Mouse (Mus musculus): Measurements from ENCODE around the gene Ahnak. TPM values are rescaled to one million over a fixed set of nuclear protein-coding genes. Genes with fewer than 3 reads are reported as not detected.

Ahnak gene
- polyA plus RNA-seq (2015; fragmentation: Nextera tagmentation; extraction: Ambion mirVana) = 2.2 and 3.4 TPM in 2 replicates

DNA sequence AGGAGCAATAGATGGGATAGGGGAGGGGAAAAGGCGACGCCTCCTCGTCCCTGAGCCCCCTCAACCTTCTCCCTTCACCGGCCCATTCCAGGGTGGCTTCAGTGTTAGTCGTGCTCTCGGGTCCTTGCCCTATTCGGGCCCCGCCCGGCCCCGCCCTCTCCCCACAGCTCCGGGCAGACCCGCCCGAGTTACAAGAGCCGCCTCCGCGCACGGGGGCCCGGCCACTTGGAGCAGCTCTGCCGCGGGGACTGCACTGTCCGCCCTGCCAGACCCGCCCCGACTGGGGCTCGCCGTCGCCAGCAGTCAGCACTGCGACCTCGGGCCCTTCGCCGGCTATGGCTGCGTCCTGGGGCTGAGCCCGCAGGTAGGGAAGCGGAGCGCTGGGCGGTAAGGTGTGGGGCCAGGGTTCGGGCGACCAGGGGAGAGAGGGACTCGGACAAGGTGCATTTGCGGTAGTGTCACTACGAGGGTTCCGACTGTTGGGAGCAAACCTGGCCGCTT is at the start of gene Ahnak:
Gene Ahnak, plus strand, starts transcription at position 219 of the 501 bp plus-strand sequence.
- Histone ChIP-seq H3K4me1 (replicated peaks; ENCODE audit: control insufficient read depth, insufficient read depth, low read length) (peaks cover 32% of the 10 kb centered on the region), H3K4me3 (replicated peaks; ENCODE audit: low read length) (peak within 1 kb of the TSS; percentile 44), H3K4me2 (ENCODE audit: low read length) (peak within 1 kb of the TSS; percentile 78), H3K36me3 (ENCODE audit: control insufficient read depth, insufficient read depth) (no peaks in the 10 kb centered on the region), H3K27me3 (replicated peaks; ENCODE audit: control insufficient read depth, insufficient read depth, low read length) (peaks cover 14% of the 10 kb centered on the region), H3K27ac (ENCODE audit: low read length) (no peak within 1 kb of the TSS), H3K9me3 (ENCODE audit: control insufficient read depth, low read length) (no peaks in the 10 kb centered on the region), H3K9ac (replicated peaks; ENCODE audit: low read depth, low read length) (peak within 1 kb of the TSS; percentile 45)
- 0% methylated on average over 37 of the region's 42 CpGs for WGBS
- peak; percentile 24; the same call in 1 of the 2 replicates for ATAC-seq

DNA sequence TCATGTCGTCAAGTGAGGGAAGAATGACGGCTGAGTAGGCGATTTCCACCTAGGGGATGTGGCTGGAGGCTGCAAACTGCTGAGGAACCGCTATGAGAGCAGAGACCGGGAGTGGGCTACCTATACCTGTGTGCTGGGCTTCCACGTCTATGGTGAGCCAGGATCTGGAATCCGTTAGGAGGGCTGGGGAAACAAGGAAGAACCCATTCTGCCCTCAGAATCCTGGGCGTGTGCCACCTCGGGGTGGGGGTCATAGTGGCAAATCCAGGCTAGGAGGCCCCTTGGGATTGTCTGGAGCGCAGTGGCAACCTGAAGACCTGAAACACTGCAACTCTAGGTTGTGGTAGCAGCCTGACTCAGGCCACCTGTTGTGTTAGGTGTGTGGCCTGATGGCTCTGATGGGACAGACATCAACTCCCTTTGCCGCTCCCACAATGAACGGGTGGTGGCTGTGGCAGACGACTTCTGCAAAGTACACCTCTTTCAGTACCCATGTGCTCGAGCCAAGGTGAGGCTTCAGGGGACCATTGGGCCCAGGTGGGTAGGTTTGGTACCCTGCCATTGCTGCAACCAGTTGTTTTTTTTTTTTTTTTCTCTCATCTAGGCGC is 48.5 kb upstream of the Ahnak start:
- no peak overlapping the region for H3K4me2 ChIP-seq (ENCODE audit: low read length)
- H3K9me3 ChIP-seq (ENCODE audit: control insufficient read depth, low read length) = no peaks in the 10 kb centered on the region
- H3K27me3 ChIP-seq (replicated peaks; ENCODE audit: control insufficient read depth, insufficient read depth, low read length) = no peaks in the 10 kb centered on the region
- peaks cover 2% of the 10 kb centered on the region; the same call in 1 of the 2 replicates for H3K36me3 ChIP-seq (ENCODE audit: control insufficient read depth, insufficient read depth)
- H3K4me3 ChIP-seq (replicated peaks; ENCODE audit: low read length) = no peak overlapping the region
- H3K27ac ChIP-seq (ENCODE audit: low read length) = no peak overlapping the region; the same call in 1 of the 2 replicates
- ATAC-seq = no peak
- no peak overlapping the region; the same call in 1 of the 2 replicates for H3K9ac ChIP-seq (replicated peaks; ENCODE audit: low read depth, low read length)
- H3K4me1 ChIP-seq (replicated peaks; ENCODE audit: control insufficient read depth, insufficient read depth, low read length) = peaks cover 30% of the 10 kb centered on the region
- 81% methylated on average over 15 of the region's 15 CpGs for WGBS

DNA sequence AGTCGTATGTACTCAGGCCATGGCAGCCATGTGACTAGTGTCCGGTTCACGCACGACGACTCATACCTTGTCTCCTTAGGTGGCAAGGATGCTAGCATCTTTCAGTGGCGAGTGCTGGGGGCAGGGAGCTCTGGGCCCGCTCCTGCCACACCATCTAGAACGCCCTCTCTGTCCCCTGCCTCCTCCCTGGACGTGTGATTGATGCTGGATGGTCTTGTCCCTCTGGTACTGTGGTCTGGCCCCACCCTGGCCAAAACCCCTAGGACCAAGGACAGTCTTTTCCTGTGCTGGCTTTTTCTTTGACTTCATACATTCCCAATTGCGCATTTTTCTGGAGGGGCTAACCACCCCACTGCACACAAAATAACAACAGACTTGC is 48.0 kb upstream of the Ahnak start:
- ATAC-seq = peak; percentile 10; the same call in 1 of the 2 replicates
- Histone ChIP-seq H3K4me1 (replicated peaks; ENCODE audit: control insufficient read depth, insufficient read depth, low read length) (peaks cover 30% of the 10 kb centered on the region), H3K9ac (replicated peaks; ENCODE audit: low read depth, low read length) (peak overlapping the region; percentile 99), H3K4me2 (ENCODE audit: low read length) (peak overlapping the region; percentile 80), H3K27ac (ENCODE audit: low read length) (peak overlapping the region; percentile 96), H3K4me3 (replicated peaks; ENCODE audit: low read length) (peak overlapping the region; percentile 99), H3K9me3 (ENCODE audit: control insufficient read depth, low read length) (no peaks in the 10 kb centered on the region), H3K36me3 (ENCODE audit: control insufficient read depth, insufficient read depth) (peaks cover 3% of the 10 kb centered on the region; the same call in 1 of the 2 replicates), H3K27me3 (replicated peaks; ENCODE audit: control insufficient read depth, insufficient read depth, low read length) (no peaks in the 10 kb centered on the region)
- WGBS = 19% methylated on average over 10 of the region's 10 CpGs

DNA sequence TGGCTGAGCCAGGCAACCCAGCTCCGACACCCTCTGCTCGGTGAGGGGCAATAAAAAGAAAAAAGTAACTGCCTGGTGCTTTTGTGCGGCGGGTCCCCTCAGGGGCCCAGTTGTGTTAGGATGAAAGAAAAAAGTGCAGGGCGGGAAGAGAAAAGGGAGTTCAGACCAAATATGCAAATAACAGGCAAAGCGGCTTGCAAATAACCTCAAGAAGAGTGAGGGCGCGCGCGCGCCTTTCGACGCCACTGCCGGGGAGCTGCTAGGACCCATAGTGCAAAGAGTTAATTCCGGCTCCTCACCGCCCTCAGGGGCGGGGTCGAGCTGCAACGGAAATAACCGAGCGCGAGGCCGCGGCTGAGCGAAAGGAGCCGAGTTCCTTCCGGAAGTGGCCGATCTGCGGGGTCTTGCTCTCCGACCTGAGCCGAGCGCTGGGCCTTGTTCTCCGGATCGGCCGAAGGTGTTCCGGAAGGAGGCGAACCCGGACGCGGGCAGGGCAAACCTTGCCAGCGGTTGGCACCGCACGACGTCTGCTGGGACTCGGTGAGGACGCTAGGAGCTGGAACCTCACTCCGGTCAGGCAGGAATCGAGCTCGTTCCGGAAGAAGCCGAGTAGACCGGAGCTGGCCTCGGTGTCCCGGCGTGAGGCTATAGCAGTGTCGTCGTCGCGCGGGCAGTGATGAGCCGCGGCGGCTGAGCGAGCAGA is 47.4 kb upstream of the Ahnak start, which contains the start of gene Mta2:
Gene Mta2, plus strand, starts transcription at position 361 of the 703 bp plus-strand sequence.
- Histone ChIP-seq H3K9me3 (ENCODE audit: control insufficient read depth, low read length) (no peaks in the 10 kb centered on the region), H3K4me1 (replicated peaks; ENCODE audit: control insufficient read depth, insufficient read depth, low read length) (peaks cover 30% of the 10 kb centered on the region), H3K4me3 (replicated peaks; ENCODE audit: low read length) (peak within 1 kb of the TSS; percentile 99), H3K27ac (ENCODE audit: low read length) (peak within 1 kb of the TSS; percentile 96), H3K4me2 (ENCODE audit: low read length) (peak within 1 kb of the TSS; percentile 80), H3K9ac (replicated peaks; ENCODE audit: low read depth, low read length) (peak within 1 kb of the TSS; percentile 99), H3K36me3 (ENCODE audit: control insufficient read depth, insufficient read depth) (peaks cover 5% of the 10 kb centered on the region), H3K27me3 (replicated peaks; ENCODE audit: control insufficient read depth, insufficient read depth, low read length) (no peaks in the 10 kb centered on the region)
- peak; percentile 96 for ATAC-seq
- under 1% methylated on average over 64 of the region's 64 CpGs for WGBS

DNA sequence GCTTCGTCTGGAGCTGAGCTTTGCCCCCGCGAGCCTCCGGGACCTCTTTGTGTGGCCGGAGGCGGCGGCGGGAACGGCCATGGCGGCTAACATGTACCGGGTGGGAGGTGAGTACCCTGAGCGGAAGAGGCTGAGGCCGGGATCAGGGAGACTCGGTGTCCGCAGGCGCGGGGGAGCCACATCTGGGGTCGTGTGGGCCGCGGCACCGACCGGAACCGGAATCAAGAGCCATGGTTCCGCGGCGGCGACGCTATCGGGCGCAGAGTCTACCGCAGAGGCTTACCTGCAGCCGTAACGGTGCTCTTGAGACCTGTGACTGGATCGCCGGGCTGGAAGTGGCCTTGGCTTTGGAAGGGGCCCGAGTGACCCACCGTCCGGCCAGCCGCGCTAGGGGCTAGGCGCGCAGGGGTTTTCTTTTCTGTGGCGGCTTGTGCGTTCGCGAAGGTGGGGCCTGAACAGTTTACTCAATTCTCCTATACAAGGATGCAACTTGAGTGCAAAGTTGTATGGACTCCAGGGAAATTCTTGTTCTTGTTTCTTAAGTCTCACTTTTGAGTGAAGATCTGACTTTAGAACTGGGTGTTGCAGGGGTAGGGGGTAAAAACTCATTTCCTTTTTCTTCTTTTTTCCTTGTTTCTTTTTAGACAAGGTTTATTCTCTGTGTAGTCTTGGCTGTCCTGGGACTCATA is 46.7 kb upstream of the Ahnak start:
- Histone ChIP-seq H3K27me3 (replicated peaks; ENCODE audit: control insufficient read depth, insufficient read depth, low read length) (no peaks in the 10 kb centered on the region), H3K4me1 (replicated peaks; ENCODE audit: control insufficient read depth, insufficient read depth, low read length) (peaks cover 30% of the 10 kb centered on the region), H3K27ac (ENCODE audit: low read length) (peak overlapping the region; percentile 96), H3K4me2 (ENCODE audit: low read length) (peak overlapping the region; percentile 80), H3K9ac (replicated peaks; ENCODE audit: low read depth, low read length) (peak overlapping the region; percentile 99), H3K36me3 (ENCODE audit: control insufficient read depth, insufficient read depth) (peaks cover 12% of the 10 kb centered on the region), H3K4me3 (replicated peaks; ENCODE audit: low read length) (peak overlapping the region; percentile 99), H3K9me3 (ENCODE audit: control insufficient read depth, low read length) (no peaks in the 10 kb centered on the region)
- WGBS = under 1% methylated on average over 46 of the region's 46 CpGs
- ATAC-seq = peak; percentile 37

DNA sequence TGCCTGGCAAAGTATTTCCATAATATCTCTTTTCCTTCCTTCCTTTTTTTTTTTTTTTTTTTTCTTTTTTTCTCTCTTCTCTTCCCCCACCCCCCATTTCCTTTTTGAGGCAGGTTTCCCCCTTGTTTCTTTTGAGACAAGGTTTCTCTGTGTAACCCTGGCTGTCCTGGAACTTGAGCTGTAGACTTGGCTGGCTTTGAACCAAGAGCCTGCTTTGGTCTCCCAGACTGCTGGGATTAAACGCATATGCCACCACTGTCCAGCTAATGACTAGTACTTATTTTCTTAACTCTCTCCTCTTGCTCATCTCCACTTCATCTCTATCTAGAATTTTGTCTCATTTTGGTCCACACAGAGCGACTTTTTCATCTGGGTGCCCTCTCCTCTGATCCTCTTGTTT is 46.0 kb upstream of the Ahnak start:
- no peak for ATAC-seq
- no peak overlapping the region for H3K27ac ChIP-seq (ENCODE audit: low read length)
- 66% methylated on average over 2 of the region's 2 CpGs for WGBS
- H3K36me3 ChIP-seq (ENCODE audit: control insufficient read depth, insufficient read depth) = peaks cover 18% of the 10 kb centered on the region
- peak overlapping the region; percentile 80 for H3K4me2 ChIP-seq (ENCODE audit: low read length)
- peaks cover 30% of the 10 kb centered on the region for H3K4me1 ChIP-seq (replicated peaks; ENCODE audit: control insufficient read depth, insufficient read depth, low read length)
- no peaks in the 10 kb centered on the region for H3K9me3 ChIP-seq (ENCODE audit: control insufficient read depth, low read length)
- no peaks in the 10 kb centered on the region for H3K27me3 ChIP-seq (replicated peaks; ENCODE audit: control insufficient read depth, insufficient read depth, low read length)
- peak overlapping the region; percentile 99 for H3K4me3 ChIP-seq (replicated peaks; ENCODE audit: low read length)
- peak overlapping the region; percentile 99 for H3K9ac ChIP-seq (replicated peaks; ENCODE audit: low read depth, low read length)

DNA sequence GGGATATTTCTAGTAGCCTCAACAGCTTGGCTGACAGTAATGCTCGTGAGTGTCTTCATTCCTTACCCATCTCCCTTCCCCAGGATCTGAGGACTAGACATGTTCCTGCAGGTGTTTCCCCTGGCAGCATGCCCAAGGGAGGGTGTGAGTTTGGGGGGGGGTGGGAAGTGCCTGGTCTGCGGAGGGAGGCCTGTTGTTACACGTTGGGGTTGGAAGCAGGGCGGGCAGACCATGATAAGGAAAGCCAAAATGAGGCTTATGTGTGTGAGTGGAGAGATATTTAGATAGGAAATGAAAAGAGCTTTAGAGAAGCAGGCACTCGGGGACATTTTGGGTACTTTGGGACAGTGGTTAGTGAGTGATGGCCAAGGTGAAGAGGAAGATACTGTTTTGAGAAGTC is 45.0 kb upstream of the Ahnak start:
- no peaks in the 10 kb centered on the region for H3K9me3 ChIP-seq (ENCODE audit: control insufficient read depth, low read length)
- peaks cover 30% of the 10 kb centered on the region for H3K4me1 ChIP-seq (replicated peaks; ENCODE audit: control insufficient read depth, insufficient read depth, low read length)
- H3K27me3 ChIP-seq (replicated peaks; ENCODE audit: control insufficient read depth, insufficient read depth, low read length) = no peaks in the 10 kb centered on the region
- peaks cover 27% of the 10 kb centered on the region for H3K36me3 ChIP-seq (ENCODE audit: control insufficient read depth, insufficient read depth)
- no peak overlapping the region for H3K4me3 ChIP-seq (replicated peaks; ENCODE audit: low read length)
- H3K27ac ChIP-seq (ENCODE audit: low read length) = no peak overlapping the region
- ATAC-seq = no peak
- H3K4me2 ChIP-seq (ENCODE audit: low read length) = peak overlapping the region; percentile 80
- 49% methylated on average over 5 of the region's 5 CpGs for WGBS
- 0 out of 2 replicates have a peak overlapping the region, but pooled peaks have one; percentile 1 for H3K9ac ChIP-seq (replicated peaks; ENCODE audit: low read depth, low read length)

DNA sequence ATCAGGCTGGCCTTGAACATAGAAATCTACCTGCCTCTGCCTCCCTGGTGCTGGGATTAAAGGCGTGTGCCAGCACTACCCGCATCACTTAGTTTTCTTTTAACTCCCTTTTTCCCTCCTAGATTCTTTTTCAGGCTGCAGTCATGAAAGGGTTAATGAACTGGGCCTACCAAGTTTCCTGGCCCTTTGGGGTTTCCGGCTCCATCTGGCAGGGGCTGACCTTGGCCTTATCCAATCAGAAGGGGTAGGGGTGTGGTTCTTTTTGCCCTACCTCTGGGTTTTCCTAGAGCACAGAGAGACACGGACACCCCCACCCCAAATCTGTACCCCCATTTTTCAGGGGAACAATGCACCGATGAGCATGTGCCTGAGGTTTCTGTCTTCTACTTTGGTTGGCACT is 44.3 kb upstream of the Ahnak start:
- H3K4me1 ChIP-seq (replicated peaks; ENCODE audit: control insufficient read depth, insufficient read depth, low read length) = peaks cover 30% of the 10 kb centered on the region
- ATAC-seq = no peak
- H3K4me3 ChIP-seq (replicated peaks; ENCODE audit: low read length) = peak overlapping the region; percentile 8
- H3K4me2 ChIP-seq (ENCODE audit: low read length) = peak overlapping the region; percentile 16
- H3K27ac ChIP-seq (ENCODE audit: low read length) = no peak overlapping the region
- 0 out of 2 replicates have a peak overlapping the region, but pooled peaks have one; percentile 3 for H3K9ac ChIP-seq (replicated peaks; ENCODE audit: low read depth, low read length)
- H3K36me3 ChIP-seq (ENCODE audit: control insufficient read depth, insufficient read depth) = peaks cover 29% of the 10 kb centered on the region
- WGBS = 19% methylated on average over 5 of the region's 5 CpGs
- no peaks in the 10 kb centered on the region for H3K9me3 ChIP-seq (ENCODE audit: control insufficient read depth, low read length)
- no peaks in the 10 kb centered on the region for H3K27me3 ChIP-seq (replicated peaks; ENCODE audit: control insufficient read depth, insufficient read depth, low read length)

DNA sequence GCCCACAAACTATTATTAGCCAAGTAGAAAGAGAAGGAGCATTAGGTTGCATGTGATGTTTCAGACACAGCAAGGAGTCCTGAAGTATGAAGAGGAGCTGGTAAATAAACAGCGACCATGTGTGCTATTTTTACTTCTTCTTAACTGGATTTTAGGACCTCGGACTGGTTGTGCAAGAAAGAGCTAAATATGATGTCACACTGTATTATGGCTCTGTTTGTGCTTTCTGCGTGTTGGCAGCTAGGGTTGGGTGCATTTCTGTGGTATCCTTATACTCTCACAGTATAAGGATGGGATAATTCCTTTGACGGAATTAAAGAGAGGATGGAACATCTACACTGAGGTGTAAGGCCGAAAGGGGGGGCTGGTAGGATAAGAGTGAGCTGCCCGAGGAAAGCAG is 43.8 kb upstream of the Ahnak start:
- 85% methylated on average over 6 of the region's 6 CpGs for WGBS
- H3K36me3 ChIP-seq (ENCODE audit: control insufficient read depth, insufficient read depth) = peaks cover 31% of the 10 kb centered on the region
- H3K4me2 ChIP-seq (ENCODE audit: low read length) = peak overlapping the region; percentile 16; the same call in 1 of the 2 replicates
- no peak overlapping the region; the same call in 1 of the 2 replicates for H3K4me3 ChIP-seq (replicated peaks; ENCODE audit: low read length)
- no peaks in the 10 kb centered on the region for H3K27me3 ChIP-seq (replicated peaks; ENCODE audit: control insufficient read depth, insufficient read depth, low read length)
- peaks cover 30% of the 10 kb centered on the region for H3K4me1 ChIP-seq (replicated peaks; ENCODE audit: control insufficient read depth, insufficient read depth, low read length)
- no peak overlapping the region for H3K27ac ChIP-seq (ENCODE audit: low read length)
- no peak overlapping the region for H3K9ac ChIP-seq (replicated peaks; ENCODE audit: low read depth, low read length)
- no peaks in the 10 kb centered on the region for H3K9me3 ChIP-seq (ENCODE audit: control insufficient read depth, low read length)
- no peak for ATAC-seq

All from forebrain, embryonic 16.5 days (tissue).